In the genomic region with DNA sequence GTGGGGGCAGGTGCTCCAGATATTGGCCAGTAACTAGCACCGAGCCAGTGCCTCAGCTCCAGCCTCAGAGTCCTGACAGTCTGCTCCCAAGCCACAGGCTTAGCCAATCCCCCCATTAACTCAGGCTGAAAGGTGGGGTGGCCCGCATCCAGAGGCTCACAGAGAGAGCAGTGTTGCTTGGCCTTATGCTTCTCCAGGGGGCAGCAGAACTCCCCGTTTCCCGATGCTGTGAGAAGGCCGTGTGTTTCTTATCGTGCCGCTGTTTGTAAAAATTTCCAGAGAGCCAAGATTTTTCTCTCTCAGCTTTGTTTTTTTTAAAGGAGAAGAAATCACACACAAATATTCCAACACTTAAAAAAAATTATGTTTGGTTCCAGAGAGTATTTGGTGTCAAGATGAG, we compare ENCODE assay signal across 13 mouse cellular contexts. TPM values are rescaled to one million over a fixed set of nuclear protein-coding genes. Genes with fewer than 3 reads are reported as not detected.
DNase-seq lines count a peak whose midpoint lies in the region; ATAC-seq and TF ChIP-seq lines count a peak whose summit lies in the region.
"Had no signal": no experiment of that assay in that cellular context is flagged by ENCODE, and none has a peak within 500 bp of the region (broad histone marks: within the 10 kb centered on the region; RNA-seq: fewer than 3 reads in every experiment).

No protein-coding gene starts in this region.

- H3K36me3 ChIP-seq in intestine, postnatal 0 days (ENCODE audit: control insufficient read depth, insufficient read depth): peaks cover 6% of the 10 kb centered on the region; the same call in 1 of the 2 replicates
- no peaks in the 10 kb centered on the region for H3K36me3 ChIP-seq in intestine, embryonic 15.5 days
- H3K36me3 ChIP-seq in lung, postnatal 0 days (ENCODE audit: insufficient read depth, low read length): no peaks in the 10 kb centered on the region
- no peaks in the 10 kb centered on the region for H3K36me3 ChIP-seq in stomach, postnatal 0 days (ENCODE audit: control insufficient read depth, insufficient read depth, low read length)
- H3K36me3 ChIP-seq: forebrain, embryonic 12.5 days; liver, embryonic 12.5 days had no signal

- no peak overlapping the region for H3K9ac ChIP-seq in intestine, postnatal 0 days (ENCODE audit: low read depth, low read length)
- H3K9ac ChIP-seq in intestine, embryonic 15.5 days: no peak overlapping the region
- no peak overlapping the region for H3K9ac ChIP-seq in lung, postnatal 0 days (replicated peaks; ENCODE audit: low read depth)
- no peak overlapping the region for H3K9ac ChIP-seq in stomach, postnatal 0 days (ENCODE audit: low read length)
- H3K9ac ChIP-seq: forebrain, embryonic 12.5 days; liver, embryonic 12.5 days had no signal

- no peaks in the 10 kb centered on the region for H3K27me3 ChIP-seq in intestine, postnatal 0 days (replicated peaks; ENCODE audit: control insufficient read depth, insufficient read depth, low read length)
- no peaks in the 10 kb centered on the region for H3K27me3 ChIP-seq in intestine, embryonic 15.5 days (replicated peaks)
- H3K27me3 ChIP-seq in lung, postnatal 0 days (replicated peaks; ENCODE audit: insufficient read depth, low read length): no peaks in the 10 kb centered on the region
- no peaks in the 10 kb centered on the region for H3K27me3 ChIP-seq in stomach, postnatal 0 days (ENCODE audit: control insufficient read depth, insufficient read depth, low read length)
- H3K27me3 ChIP-seq: liver, embryonic 12.5 days had no signal

- no peak for DNase-seq in lung, postnatal 0 days (ENCODE audit: low spot score)
- DNase-seq in lung, postnatal 10 days: no peak
- DNase-seq in embryo, embryonic 11 days: peak; percentile 34
- peak; percentile 23 for DNase-seq in stomach, postnatal 0 days (ENCODE audit: low spot score)
- no peak for DNase-seq in adrenal gland, adult (ENCODE audit: inconsistent age in 2 of 2, low spot score in 1 of 2)
- DNase-seq: adrenal gland, postnatal 14 days; cerebellum, adult 11 months; gastrocnemius, postnatal 14 days; spleen, adult 18-20 months had no signal

- no peaks in the 10 kb centered on the region for H3K9me3 ChIP-seq in intestine, postnatal 0 days (ENCODE audit: control insufficient read depth)
- H3K9me3 ChIP-seq in intestine, embryonic 15.5 days: no peaks in the 10 kb centered on the region
- H3K9me3 ChIP-seq in lung, postnatal 0 days (ENCODE audit: low read length): no peaks in the 10 kb centered on the region
- H3K9me3 ChIP-seq in stomach, postnatal 0 days (ENCODE audit: control insufficient read depth, low read length): no peaks in the 10 kb centered on the region

- no peak overlapping the region for H3K4me3 ChIP-seq in intestine, postnatal 0 days (ENCODE audit: low read depth, low read length)
- H3K4me3 ChIP-seq in intestine, embryonic 15.5 days (replicated peaks): no peak overlapping the region
- H3K4me3 ChIP-seq in lung, postnatal 0 days (ENCODE audit: low read depth, low read length): no peak overlapping the region
- H3K4me3 ChIP-seq in stomach, postnatal 0 days (ENCODE audit: low read depth, low read length): no peak overlapping the region
- H3K4me3 ChIP-seq: forebrain, embryonic 12.5 days; liver, embryonic 12.5 days had no signal

- ATAC-seq in intestine, postnatal 0 days: no peak
- no peak for ATAC-seq in intestine, embryonic 15.5 days
- no peak for ATAC-seq in lung, postnatal 0 days
- no peak for ATAC-seq in stomach, postnatal 0 days (ENCODE audit: low FRiP score, low TSS enrichment)
- ATAC-seq: liver, embryonic 12.5 days had no signal

- 48% methylated on average over 7 of the region's 7 CpGs for WGBS in intestine, postnatal 0 days
- WGBS in intestine, embryonic 15.5 days: 29% methylated on average over 7 of the region's 7 CpGs
- 26% methylated on average over 7 of the region's 7 CpGs for WGBS in lung, postnatal 0 days
- WGBS in stomach, postnatal 0 days: 21% methylated on average over 7 of the region's 7 CpGs

- TF ChIP-seq CTCF in intestine, postnatal 0 days (IDR thresholded peaks at IDR 0.05; ENCODE audit: low read depth): peak; percentile 51
- peak; percentile 50 for TF ChIP-seq CTCF in lung, postnatal 0 days (IDR thresholded peaks at IDR 0.05)
- peak; percentile 60 for TF ChIP-seq CTCF in stomach, postnatal 0 days (IDR thresholded peaks at IDR 0.05; ENCODE audit: low read depth)

- no peak overlapping the region for H3K4me2 ChIP-seq in intestine, postnatal 0 days (replicated peaks; ENCODE audit: low read depth)
- H3K4me2 ChIP-seq in intestine, embryonic 15.5 days (replicated peaks): no peak overlapping the region
- H3K4me2 ChIP-seq in lung, postnatal 0 days (replicated peaks; ENCODE audit: low read depth, low read length): no peak overlapping the region
- no peak overlapping the region for H3K4me2 ChIP-seq in stomach, postnatal 0 days (replicated peaks; ENCODE audit: low read depth)
- H3K4me2 ChIP-seq: forebrain, embryonic 12.5 days; liver, embryonic 12.5 days had no signal

- no peaks in the 10 kb centered on the region for H3K4me1 ChIP-seq in intestine, postnatal 0 days (replicated peaks; ENCODE audit: control insufficient read depth, insufficient read depth, low read length)
- peaks cover 4% of the 10 kb centered on the region; the same call in 1 of the 2 replicates for H3K4me1 ChIP-seq in intestine, embryonic 15.5 days (replicated peaks)
- peaks cover 6% of the 10 kb centered on the region for H3K4me1 ChIP-seq in lung, postnatal 0 days (ENCODE audit: insufficient read depth, low read depth, low read length)
- H3K4me1 ChIP-seq in stomach, postnatal 0 days (replicated peaks; ENCODE audit: control insufficient read depth, insufficient read depth): no peaks in the 10 kb centered on the region

- TF ChIP-seq EP300 in lung, postnatal 0 days (IDR thresholded peaks at IDR 0.05): no peak
- TF ChIP-seq EP300 in stomach, postnatal 0 days (optimal IDR thresholded peaks at IDR 0.05): no peak

- no peak overlapping the region for H3K27ac ChIP-seq in intestine, postnatal 0 days (ENCODE audit: low read depth, low read length)
- H3K27ac ChIP-seq in intestine, embryonic 15.5 days: no peak overlapping the region
- no peak overlapping the region for H3K27ac ChIP-seq in lung, postnatal 0 days (ENCODE audit: low read length)
- H3K27ac ChIP-seq in stomach, postnatal 0 days (replicated peaks): no peak overlapping the region
- H3K27ac ChIP-seq: forebrain, embryonic 12.5 days; liver, embryonic 12.5 days had no signal

RNA-seq across cellular contexts. Expression of gene Clic5, which starts 56.2 kb away (rescaled TPM):
- polyA plus RNA-seq in intestine, postnatal 0 days (2015; fragmentation: Nextera tagmentation; extraction: Ambion mirVana): 20.8 and 26.8 TPM in 2 replicates
- 20.0 and 20.6 TPM in 2 replicates for polyA plus RNA-seq in intestine, embryonic 15.5 days (2015; fragmentation: Nextera tagmentation; extraction: Ambion mirVana)
- 83.6 and 122 TPM in 2 replicates for polyA plus RNA-seq in lung, postnatal 0 days (2015; fragmentation: Nextera tagmentation; extraction: Ambion mirVana)
- polyA plus RNA-seq in stomach, postnatal 0 days (2015; fragmentation: Nextera tagmentation; extraction: Ambion mirVana): 3.7 and 4.8 TPM in 2 replicates

Comparison
In these comparisons a context has a peak if more than half of its experiments do, and no peak if none do; other contexts are left out.
1. DNase-seq: peak in embryo, embryonic 11 days (single experiment) and stomach, postnatal 0 days (single experiment); none in lung, postnatal 0 days (single experiment), lung, postnatal 10 days (single experiment) and adrenal gland, adult (0 of 2).
2. Peak in every context shown above with its lines, with median percentiles within 50 percentile points of each other: CTCF ChIP-seq.